ENCODE assay signal across 9 mouse cellular contexts in genomic region chr14:120476186-120476697, GRCm38 (mm10). TPM values are rescaled to one million over a fixed set of nuclear protein-coding genes. Genes with fewer than 3 reads are reported as not detected.
DNase-seq lines count a peak whose midpoint lies in the region; ATAC-seq and TF ChIP-seq lines count a peak whose summit lies in the region.
"Had no signal": no experiment of that assay in that cellular context is flagged by ENCODE, and none has a peak within 500 bp of the region (broad histone marks: within the 10 kb centered on the region; RNA-seq: fewer than 3 reads in every experiment).

No protein-coding gene starts in this region.

- 71% methylated on average over 7 of the region's 7 CpGs for WGBS in heart, embryonic 11.5 days (ENCODE audit: insufficient replicate concordance)
- WGBS in forebrain, embryonic 12.5 days, result 72% methylated on average over 7 of the region's 7 CpGs
- WGBS in liver, embryonic 14.5 days (ENCODE audit: insufficient replicate concordance), result 58% methylated on average over 7 of the region's 7 CpGs

- no peak overlapping the region for H3K27ac ChIP-seq in heart, embryonic 11.5 days (ENCODE audit: low read depth, low read length)
- H3K27ac ChIP-seq in forebrain, embryonic 12.5 days, result no peak overlapping the region
- H3K27ac ChIP-seq in liver, embryonic 14.5 days, result no peak overlapping the region

- TF ChIP-seq CTCF in liver, embryonic 14.5 days (IDR thresholded peaks at IDR 0.05; ENCODE audit: low read depth), result no peak

- no peaks in the 10 kb centered on the region for H3K36me3 ChIP-seq in heart, embryonic 11.5 days (ENCODE audit: control insufficient read depth, insufficient read depth, low read length)
- no peaks in the 10 kb centered on the region for H3K36me3 ChIP-seq in forebrain, embryonic 12.5 days (replicated peaks)
- H3K36me3 ChIP-seq in liver, embryonic 14.5 days (replicated peaks; ENCODE audit: control insufficient read depth, insufficient read depth, low read depth), result no peaks in the 10 kb centered on the region

- no peak for ATAC-seq in heart, embryonic 11.5 days (replicated peaks; ENCODE audit: insufficient number of reproducible peaks, low FRiP score, low TSS enrichment)
- ATAC-seq in forebrain, embryonic 12.5 days (ENCODE audit: low FRiP score), result no peak
- ATAC-seq in liver, embryonic 14.5 days (ENCODE audit: insufficient read depth), result no peak
- no peak for ATAC-seq in erythroid progenitor cell, adult 5-6 weeks (replicated peaks; ENCODE audit: low FRiP score, poor library complexity, severe bottlenecking)

- DNase-seq in heart, postnatal 4 days, result no peak
- peak; percentile 38 for DNase-seq in 3T3-L1 (ENCODE audit: low read depth, low spot score)
- no peak for DNase-seq in liver, embryonic 14.5 days (ENCODE audit: low read depth in 3 of 3, low spot score in 3 of 3)
- DNase-seq in lung, postnatal 14 days, result no peak
- DNase-seq in kidney, adult 11 months, result no peak
- DNase-seq: kidney, adult 18-20 months had no signal

- H3K27me3 ChIP-seq in heart, embryonic 11.5 days (ENCODE audit: control insufficient read depth, insufficient read depth, low read length), result no peaks in the 10 kb centered on the region
- no peaks in the 10 kb centered on the region for H3K27me3 ChIP-seq in forebrain, embryonic 12.5 days
- H3K27me3 ChIP-seq in liver, embryonic 14.5 days (ENCODE audit: control insufficient read depth, insufficient read depth, low read length), result peaks cover 8% of the 10 kb centered on the region

- no peaks in the 10 kb centered on the region for H3K9me3 ChIP-seq in heart, embryonic 11.5 days (replicated peaks; ENCODE audit: control insufficient read depth, low read length)
- no peaks in the 10 kb centered on the region for H3K9me3 ChIP-seq in forebrain, embryonic 12.5 days
- H3K9me3 ChIP-seq in liver, embryonic 14.5 days (ENCODE audit: control insufficient read depth, low read length), result no peaks in the 10 kb centered on the region

- no peak overlapping the region for H3K4me3 ChIP-seq in heart, embryonic 11.5 days (ENCODE audit: low read depth, low read length)
- H3K4me3 ChIP-seq in forebrain, embryonic 12.5 days (replicated peaks), result no peak overlapping the region
- no peak overlapping the region for H3K4me3 ChIP-seq in liver, embryonic 14.5 days (ENCODE audit: insufficient read depth in 1 of 2, low read depth in 2 of 2, low read length in 2 of 2)

- TF ChIP-seq EP300 in liver, embryonic 14.5 days (IDR thresholded peaks at IDR 0.05; ENCODE audit: low read depth), result no peak

- no peak overlapping the region for H3K9ac ChIP-seq in heart, embryonic 11.5 days (ENCODE audit: low read depth, low read length)
- H3K9ac ChIP-seq in forebrain, embryonic 12.5 days, result no peak overlapping the region
- no peak overlapping the region for H3K9ac ChIP-seq in liver, embryonic 14.5 days (replicated peaks)

- H3K4me1 ChIP-seq in heart, embryonic 11.5 days (ENCODE audit: control insufficient read depth, insufficient read depth, low read length), result no peaks in the 10 kb centered on the region
- peaks cover 17% of the 10 kb centered on the region for H3K4me1 ChIP-seq in forebrain, embryonic 12.5 days
- 0 out of 4 replicates have a peak, but pooled peaks cover 0 to 3% of the 10 kb centered on the region in 2 experiments for H3K4me1 ChIP-seq in liver, embryonic 14.5 days (replicated peaks; ENCODE audit: control insufficient read depth in 2 of 2, insufficient read depth in 2 of 2, low read length in 1 of 2)

- H3K4me2 ChIP-seq in heart, embryonic 11.5 days, result peak overlapping the region; percentile 68; the same call in 1 of the 2 replicates
- H3K4me2 ChIP-seq in forebrain, embryonic 12.5 days, result peak overlapping the region; percentile 59
- H3K4me2 ChIP-seq in liver, embryonic 14.5 days (ENCODE audit: low read depth), result peak overlapping the region; percentile 89; the same call in 1 of the 2 replicates

RNA-seq across cellular contexts. Expression of gene Rap2a, which starts 2.0 kb away (rescaled TPM):
- polyA plus RNA-seq in heart, embryonic 11.5 days (2014; fragmentation: Nextera tagmentation; extraction: Ambion mirVana), result 13.8 and 15.1 TPM in 2 replicates
- 10 to 100 TPM; 22.0 to 23.4 TPM for total RNA-seq in heart, postnatal 4 days (2021)
- polyA plus RNA-seq in forebrain, embryonic 12.5 days (2016; fragmentation: Nextera tagmentation; extraction: Ambion mirVana), result 16.5 and 21.4 TPM in 2 replicates
- 2.4 and 2.5 TPM in 2 replicates for polyA plus RNA-seq in liver, embryonic 14.5 days (2012; rRNA removed)
- 2.1 and 2.8 TPM in 2 replicates for polyA plus RNA-seq in liver, embryonic 14.5 days (2014; fragmentation: Nextera tagmentation; extraction: Ambion mirVana)
- total RNA-seq in erythroid progenitor cell, adult 5-6 weeks (2015; ENCODE audit: low replicate concordance), result 2.1 and 3.2 TPM in 2 replicates
- total RNA-seq in erythroid progenitor cell, adult 5-6 weeks (2017; ENCODE audit: low replicate concordance), result 1.1 and 1.7 TPM in 2 replicates
